Mouse (Mus musculus) kidney, postnatal 4 days (tissue): ENCODE data around the gene Strip2.

Source experiments
- DNase-seq, 2 experiments: peaks; one replicate each; pipeline ENCODE4 v3.0.0; 2021; ENCODE audit warnings: mixed read lengths in 2 of 2

Strip2 gene

DNA sequence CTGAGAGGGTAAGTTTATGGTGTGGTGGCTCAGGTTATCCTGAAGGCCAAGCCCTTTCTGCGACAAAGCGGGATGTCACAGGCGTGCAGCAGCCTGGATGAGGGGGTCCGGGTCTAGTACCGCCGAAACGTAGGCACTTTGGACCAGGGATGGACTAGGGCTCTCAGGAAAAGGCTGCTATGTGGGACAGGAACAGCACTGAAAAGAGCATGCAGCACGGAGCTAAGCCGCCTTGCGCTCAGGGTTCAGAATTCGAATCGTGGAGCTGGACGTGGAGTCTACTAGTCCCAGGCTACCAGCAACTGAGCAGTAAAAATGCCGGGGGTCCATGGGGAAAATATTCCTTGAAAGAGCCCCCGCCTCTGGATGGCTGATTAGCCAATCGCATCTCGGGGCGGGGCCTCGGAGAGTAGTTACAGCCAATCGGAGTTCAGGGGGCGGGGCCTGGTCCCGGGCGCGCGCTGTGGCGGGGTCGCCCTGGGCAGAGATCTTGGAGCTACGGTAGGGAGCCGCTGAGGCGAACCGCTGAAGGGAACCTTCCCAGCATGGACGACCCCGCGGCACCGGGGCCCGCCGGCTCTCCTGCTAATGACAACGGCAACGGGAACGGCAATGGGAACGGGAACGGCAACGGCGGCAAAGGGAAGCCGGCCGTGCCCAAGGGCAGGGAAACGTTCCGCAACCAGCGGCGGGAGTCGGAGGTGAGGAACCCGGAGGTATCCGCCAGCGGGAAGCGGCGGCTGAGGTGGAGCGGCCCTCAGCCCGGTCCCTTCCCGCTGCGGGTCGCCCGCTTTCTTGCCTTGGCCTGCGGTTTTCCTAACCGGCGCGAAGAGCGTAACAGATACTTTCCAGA, at the start of gene Strip2:
Gene Strip2 (plus strand): TSS at position 483 of the 853 bp plus-strand sequence.
- peak; percentile 96 to 97 for DNase-seq

DNA sequence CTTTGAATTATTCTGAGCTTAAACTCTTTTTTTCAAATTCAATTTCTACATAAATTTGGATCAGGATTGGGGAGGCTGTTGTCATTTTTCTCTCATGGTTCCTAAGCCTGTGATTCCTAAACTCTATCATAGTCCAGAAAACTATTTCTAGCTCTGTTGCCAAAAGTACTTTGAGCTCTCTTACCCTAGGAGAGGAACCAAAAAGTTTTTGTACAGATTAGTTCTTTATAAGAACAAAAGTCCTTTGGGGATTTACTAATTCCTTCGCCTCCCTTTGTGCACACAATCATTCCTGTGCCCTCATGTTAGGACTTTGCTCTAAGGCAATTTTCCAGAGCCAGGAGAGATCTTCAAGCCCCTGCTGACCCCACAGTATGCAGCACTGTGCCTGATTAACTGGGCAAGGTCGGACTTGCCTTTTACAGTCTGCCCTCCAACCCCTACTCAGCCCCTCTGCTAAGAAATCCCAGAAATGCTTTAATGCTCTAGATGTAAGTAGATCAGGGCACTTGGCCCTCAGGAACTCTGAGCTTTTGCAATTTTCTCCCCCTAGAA, 48.4 kb upstream of the Strip2 start:
- no peak for DNase-seq

DNA sequence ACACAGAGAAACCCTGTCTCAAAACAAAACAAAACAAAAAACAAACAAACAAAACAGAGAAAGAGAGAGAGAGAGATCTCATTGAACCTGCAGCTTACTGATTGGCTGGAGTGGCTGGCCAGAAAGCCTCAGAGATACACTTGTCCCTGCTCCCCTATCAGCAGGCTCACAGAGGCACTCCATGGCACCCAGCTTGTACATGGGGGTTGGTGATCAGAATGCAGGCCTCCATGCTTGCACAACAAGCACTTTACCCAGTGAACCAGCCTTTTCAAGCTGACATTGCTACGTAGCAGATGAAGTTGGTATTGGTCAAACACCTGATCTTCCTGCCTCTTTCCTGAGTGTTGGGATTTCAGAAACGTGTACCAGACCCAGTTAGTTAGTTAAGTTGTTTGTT, 43.2 kb upstream of the Strip2 start:
- DNase-seq: no peak

DNA sequence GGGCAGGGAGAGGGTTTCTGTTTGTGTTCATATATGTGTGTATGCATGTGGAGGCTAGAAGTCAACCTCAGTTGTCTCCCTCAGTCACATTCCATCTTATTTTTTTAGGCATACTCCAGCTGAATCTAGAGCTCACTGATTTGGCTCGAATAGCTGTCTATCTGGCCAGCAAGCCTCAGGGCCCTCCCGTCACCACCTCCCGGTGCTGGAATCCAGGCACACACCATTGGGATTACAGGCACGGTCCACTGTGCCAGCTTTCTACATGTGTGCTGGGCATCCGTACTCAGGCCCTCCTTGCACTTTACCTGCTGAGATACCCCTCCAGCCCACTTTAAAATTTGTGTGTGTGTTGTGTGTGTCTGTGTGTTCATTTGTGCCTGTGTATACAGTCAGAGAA, 41.2 kb upstream of the Strip2 start:
- no peak for DNase-seq

DNA sequence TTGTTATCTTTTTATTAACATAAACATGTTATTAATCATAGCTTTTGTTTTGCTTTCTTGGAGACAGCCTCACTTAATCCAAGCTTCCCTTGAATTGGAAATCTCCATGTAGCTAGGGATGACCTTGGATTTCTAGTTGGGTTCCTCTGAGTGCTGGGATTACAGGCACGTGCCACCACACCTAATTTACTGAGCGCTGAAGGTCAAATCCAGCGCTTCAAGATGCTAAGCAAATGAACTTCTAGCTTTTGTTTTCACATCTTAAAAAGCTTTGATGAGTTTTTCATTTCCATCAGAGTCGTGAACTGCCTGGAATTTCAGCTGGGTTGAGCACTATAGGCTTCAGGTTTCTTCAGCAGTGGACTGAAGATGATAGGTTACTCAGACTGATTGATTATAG, 40.0 kb upstream of the Strip2 start:
- no peak for DNase-seq

DNA sequence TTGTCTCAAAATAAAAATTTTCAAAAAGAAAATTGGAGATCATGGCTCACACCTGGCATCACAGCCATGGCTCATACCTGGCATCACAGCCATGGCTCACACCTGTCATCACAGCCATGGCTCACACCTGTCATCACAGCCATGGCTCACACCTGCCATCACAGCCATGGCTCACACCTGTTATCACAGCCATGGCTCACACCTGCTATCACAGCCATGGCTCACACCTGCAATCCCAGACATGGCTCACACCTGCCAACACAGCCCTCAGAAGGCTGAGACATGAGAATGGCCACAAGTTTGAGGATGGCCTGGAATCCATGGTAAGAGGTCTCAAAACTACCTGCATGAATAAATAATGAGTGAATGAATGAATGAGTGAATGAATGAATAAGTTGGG, 37.2 kb upstream of the Strip2 start:
- no peak for DNase-seq

DNA sequence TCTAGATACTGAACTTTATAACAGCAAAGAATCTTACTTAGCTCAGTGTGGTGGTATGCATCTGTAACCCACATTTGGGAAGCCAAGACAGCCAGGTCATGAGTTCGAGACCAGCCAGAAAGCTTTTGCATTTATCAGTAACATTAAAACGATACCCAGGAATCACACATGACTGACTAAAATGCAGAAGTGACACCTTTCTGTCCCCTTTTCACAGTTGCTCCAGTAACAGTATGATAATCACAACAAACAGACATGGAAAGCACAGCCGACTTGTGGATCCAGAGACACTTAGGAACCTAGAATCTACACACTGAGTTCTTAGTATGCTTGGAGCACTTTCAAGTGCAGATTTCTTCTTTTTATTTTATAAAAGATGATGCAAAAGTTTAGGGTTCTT, 36.0 kb upstream of the Strip2 start:
- DNase-seq: no peak

DNA sequence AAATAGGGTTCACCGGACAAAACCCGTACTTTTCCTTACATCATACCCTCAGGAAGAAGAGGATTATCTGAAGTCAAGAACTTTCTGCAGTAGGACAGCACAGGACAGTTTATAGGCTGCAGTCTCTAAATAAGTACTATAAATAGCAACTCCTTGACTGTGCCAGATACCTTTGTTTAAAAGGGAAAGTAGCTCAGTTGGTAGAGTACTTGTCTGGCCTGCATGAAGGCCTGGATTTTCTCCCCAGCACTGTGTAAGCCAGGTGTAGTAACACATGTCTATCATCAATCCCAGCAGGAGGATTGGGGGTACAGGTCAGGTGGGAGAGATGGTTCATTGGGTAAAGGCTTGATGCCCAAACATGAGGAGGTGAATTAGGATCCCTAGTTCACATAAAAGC, 34.9 kb upstream of the Strip2 start:
- DNase-seq: no peak

DNA sequence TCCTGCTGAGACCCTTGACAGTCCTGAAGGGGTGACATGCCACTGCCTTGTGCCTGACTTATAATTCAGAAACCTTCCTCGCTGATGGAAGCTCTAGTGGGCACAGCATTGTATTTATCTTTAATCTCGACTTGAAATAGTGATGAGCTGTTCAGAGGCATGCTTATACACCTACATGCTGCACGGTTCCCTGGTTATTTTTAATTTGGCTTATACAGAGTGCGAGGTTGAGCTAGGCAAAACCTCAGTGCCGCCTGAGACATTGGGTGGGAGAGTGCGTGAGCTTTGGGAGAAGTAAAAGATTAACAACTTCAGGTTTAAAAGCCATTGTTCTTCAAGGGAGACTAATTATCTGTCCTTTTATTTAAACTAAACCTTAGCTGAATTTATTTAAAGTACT, 33.9 kb upstream of the Strip2 start:
- no peak for DNase-seq

DNA sequence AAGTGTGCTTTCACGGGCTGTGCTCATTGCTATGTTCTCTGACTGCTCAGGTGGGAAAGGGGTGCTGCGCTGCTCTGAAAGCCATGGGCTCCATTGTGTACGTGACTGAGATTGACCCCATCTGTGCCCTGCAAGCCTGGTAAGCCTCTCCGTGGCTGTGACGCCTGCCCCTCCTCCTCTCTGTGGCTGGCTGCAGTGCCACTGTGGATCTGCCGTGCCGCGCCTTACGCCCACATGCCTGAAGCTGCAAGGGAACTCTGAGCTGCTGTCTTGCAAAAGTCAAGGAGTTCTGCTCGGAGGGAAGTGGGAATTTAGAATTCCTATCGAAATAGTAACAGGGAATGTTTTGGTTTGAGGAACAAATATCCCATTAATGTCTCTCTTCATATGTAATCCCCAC, 25.7 kb upstream of the Strip2 start:
- no peak for DNase-seq

DNA sequence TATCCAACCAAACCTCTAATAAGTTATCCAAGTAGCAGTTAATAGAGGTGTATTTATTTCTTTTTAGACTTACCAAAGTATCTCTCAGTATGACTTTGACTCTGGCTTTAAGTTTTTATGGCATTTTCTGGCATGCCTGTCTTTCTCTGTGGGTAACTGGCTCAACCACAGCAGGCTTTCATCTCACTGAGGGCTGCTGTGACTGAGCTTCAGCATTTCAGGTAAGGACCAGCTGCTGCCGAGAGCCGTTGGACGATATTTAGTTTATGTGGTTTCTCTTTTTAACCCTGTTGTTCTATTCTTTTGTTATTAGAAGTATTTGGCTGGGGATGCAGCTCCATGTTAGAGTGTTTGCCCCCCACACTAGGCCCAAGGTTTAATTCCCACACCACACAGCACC, 19.8 kb upstream of the Strip2 start:
- no peak for DNase-seq

DNA sequence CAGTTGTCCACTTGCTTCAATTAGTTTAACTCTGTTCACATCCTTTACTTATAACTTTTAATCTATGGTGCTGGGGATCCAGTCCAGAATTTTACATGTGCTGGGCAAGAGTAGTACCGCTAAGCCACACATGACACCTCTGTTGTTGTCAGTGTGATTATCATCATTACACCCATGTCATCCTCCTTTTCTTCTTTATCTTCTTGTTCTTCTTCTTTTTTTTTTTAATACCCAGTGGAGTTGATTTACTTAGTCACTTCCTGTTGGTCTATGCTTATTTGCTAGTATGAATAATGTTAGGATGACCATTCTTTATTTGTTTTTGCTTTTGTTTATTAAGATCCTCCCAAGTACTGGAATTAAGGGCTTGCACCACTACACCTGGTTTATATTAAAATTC, 15.4 kb upstream of the Strip2 start:
- DNase-seq: no peak

DNA sequence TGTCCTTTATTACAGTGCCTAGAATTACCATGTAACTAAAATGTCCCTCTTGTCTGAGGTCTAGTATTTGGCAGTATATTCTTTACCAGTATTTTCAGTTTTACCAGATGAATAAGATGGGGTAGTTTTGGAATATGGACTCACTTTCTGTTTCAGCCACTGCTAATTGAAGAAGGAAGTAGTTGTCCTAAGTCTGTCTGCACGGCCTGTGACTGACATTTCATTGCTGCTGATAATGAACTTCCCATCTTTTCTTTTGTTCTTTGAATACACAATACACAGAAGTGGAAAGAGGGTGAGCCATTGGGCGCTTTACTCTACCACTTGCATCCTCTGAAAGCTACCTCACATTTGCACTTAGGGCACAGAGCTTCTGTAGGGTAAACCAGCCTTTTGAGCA, 14.6 kb upstream of the Strip2 start:
- DNase-seq: no peak

DNA sequence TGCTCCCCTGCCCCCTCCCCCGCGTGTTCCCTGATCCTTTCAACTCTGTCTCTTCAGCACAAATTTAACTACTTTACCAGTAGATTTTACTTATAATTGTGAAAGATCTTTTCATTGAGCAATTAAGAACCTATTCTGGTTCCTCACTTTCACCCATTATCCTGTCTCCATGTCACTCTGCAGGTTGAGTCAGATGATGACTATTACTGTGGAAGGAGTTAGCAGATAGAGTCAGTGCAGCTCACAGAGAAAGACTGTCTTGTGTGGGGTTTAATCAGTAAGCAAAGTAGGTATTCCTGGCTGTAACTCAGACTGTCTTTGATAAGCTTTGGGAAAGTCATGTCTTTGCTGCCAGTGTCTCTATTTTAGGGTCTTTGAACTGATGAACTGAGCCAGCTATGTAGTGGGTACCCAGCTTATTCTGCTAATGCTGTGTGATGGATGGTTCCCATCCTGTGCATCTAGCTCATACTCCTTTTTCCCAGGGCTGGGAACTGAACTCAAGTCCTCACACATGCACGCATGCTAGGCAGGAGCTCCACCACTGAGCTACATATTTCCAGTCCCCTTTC, 13.4 kb upstream of the Strip2 start:
- DNase-seq: no peak

DNA sequence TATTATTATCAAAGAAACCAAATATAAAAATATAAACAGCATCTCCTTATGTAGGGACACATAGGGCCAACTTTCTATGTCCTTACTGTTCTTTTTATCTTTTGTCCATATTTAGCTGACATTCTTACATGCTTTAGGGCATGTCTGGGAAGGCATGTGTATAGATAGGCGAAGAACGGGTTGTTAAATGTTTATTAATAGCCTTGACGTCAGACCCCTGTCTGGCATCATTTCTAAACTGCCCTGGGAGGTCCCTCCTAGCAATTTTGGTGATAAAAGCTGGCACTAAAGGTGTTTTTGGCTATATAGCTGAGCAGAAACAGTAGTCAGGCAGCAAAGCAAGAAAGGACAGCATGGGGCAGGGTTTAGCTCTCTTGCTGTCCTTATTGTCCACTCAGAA, 12.5 kb upstream of the Strip2 start:
- no peak for DNase-seq

DNA sequence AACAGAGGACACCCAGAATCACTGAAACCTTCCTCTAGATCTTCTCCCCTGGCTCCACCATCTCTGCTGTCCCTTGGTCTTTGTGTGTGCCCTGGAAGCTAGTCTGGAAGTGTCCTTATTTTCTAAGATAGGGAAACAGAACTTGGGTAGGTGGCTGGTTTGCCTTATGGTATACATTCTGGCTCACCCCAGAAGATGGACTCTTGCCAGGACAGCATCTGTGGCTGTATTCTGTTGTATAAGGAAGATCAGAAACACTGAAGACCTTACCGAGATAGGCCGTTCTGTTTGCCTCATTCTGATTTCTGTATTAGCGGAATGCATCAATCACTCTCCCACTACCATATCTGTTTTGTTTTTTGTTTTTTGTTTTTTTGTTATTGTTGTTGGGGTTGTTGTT, 6.2 kb upstream of the Strip2 start:
- no peak for DNase-seq

DNA sequence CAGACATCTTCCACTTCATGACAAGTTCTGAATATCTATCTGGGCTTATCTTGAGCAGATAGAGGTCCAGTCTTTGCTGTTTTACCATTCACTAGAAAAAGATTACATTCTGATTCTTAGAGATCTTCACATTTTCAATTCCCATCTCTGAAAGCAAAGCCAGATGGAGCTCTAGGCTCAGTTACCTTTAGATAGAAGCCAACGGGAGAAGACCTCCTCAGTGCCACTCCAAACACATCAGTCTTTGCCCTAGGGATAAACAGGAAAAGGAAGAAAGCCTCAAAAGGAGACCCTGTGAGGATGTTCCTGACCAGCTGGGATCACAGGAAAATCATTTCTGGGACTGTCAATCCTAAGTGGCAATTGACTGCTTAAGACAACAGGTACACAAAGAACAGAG, 3.1 kb upstream of the Strip2 start:
- DNase-seq: no peak

DNA sequence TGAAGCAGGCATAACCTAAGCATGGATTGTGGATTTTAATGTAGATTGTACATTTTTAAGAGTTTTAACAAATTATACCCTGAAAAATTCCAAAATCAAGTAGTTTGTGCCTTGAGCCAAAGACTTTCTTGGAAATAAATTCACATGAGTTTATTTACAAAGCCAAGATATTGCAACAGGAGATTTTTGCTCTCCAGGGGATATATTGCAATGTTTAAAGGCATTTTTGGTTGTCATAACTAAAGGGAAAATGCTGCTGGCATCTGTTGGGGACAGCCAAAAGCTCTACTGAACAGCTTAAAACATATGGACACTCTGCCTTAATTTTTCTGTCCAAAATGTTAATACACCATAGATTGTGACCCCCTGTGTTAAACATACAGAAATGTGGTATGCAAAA, 2.7 kb upstream of the Strip2 start:
- DNase-seq: no peak

DNA sequence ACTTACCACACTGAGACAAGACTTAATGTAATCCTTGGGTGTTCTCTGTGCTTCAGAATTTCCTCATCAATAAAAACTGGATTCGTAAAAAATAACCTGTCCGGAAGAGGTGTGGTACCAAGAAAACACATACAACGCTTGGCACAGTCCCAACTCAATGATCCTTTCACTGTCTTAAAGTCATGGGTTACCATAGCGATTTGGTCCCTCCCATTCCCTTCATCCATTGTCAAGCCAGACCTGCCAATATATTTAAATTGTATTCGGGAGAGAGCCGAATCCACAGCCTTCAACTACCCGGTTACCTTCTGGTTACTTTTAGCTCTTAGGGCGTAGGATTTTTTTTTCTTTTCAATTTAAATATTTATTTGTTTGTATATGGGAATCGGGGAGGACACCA, 976 bp upstream of the Strip2 start:
- no peak for DNase-seq

DNA sequence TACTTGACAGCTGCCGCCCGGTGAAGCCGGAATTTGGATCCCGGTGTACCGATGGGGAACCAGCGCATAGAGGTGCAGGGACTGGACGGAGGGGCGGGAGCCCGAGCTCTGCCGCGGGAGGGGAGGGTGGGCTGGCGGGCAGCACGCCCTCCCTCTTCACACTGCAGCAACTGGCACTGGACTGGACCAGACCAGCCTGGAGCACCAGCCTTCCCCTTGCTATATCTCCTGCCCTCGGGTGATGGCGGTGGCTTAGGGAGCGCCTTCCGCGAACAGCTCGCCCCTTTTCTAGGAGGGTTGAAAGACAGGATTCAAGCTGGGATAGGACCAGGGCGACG, 540 bp downstream of the Strip2 start:
- DNase-seq: peak in 1 of 2 experiments; percentile 46

DNA sequence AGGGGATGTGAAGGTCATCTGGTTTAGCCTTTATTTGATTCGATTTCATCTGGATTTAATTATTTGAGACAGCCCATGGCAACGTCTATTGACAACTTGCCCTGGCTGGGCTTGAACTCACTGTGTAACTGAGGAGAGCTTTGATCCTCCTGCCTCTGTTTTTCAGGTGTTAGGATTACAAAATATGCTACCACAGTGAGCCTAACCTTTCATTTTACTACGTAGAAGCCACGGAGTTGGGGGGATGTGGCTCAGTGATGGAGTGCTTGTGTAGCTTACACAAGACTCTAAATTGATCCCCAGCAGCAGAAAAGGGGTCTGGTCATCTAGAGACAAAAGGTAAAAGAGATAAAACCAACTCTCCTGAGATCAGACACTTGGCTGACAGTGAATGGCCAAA, 1.1 kb downstream of the Strip2 start:
- no peak for DNase-seq

DNA sequence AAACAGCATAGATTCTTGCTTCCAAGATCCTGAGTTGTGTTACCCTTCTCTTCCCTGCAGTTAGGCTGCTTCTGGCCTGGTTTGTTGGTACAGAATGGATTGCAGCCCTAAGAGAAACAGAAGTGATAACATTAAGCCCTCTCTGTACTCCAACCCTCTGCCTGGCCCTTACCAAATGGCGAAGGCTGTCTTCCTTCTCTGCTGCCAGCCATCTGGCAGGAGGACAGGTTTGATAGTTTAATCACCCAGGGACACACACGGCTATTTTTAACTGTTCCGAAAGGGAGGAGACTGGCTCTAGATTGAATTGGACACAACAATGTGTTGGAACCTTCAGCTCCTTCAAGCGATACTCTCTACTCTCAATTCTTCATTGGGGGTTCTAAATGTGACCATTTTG, 6.7 kb downstream of the Strip2 start:
- no peak for DNase-seq

DNA sequence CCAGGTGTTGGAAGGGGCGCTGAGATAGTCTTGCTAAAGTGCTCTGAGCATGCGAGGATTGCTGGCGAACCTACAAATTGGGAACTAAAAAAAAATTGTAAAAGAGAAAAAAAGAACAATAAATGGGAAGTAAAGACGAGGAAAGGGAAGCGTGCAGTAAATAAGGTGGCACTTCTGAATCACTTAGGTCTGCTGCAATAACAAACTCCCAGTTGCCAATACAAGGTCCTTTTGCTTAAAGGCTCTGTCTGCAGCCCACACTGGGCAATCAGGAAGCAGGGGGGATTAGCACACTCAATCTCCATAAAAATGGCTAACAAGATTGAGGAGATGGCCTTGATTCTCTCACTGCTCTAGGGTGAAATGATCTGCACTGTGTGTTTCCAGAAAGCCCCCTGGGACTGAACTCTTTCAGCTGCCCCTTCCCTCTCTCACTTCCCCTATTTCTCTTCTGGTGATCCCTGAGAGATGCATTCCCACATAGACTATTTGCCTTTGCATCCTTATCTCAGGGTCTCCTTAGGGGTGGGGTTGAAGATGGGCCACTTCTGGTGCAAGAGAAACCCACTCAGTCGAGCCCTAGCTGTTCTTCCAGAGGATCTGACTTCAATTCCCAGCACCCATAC, 8.9 kb downstream of the Strip2 start:
- DNase-seq: no peak

DNA sequence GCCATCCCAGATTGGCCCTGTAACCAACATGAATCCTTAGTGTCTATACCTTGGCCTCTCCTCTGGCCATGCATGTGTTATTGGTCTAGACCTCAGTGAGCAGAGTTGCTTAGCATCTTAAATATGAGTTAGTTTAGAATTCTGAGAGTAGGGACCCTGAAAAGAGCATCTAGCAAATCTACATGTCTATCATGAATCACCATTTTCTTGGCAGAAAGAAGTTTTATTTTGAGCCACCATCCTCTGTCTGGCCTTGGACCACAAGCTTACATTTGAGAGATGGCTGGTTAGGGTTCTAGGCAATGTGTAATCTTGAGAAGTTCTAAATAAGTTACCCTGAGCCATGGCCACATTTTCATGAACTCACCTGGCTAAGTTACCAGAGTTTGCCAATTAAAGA, 13.3 kb downstream of the Strip2 start:
- DNase-seq: no peak
